Mouse (Mus musculus) forebrain, embryonic 11.5 days (tissue): Measurements from ENCODE around the gene Dab1. TPM values are rescaled to one million over a fixed set of nuclear protein-coding genes. Genes with fewer than 3 reads are reported as not detected.
A peak's percentile ranks its signal among the peaks of the same experiment; 100 is the strongest.

Experiments used
- ATAC-seq: fragments of 200-750 bp; cut with Nextera tagmentation; replicated peaks from 2 replicates; pipeline ENCODE4 v1.8.0; 2017; ENCODE audit warnings: moderate TSS enrichment; ENCODE audit not compliant: low FRiP score
- DNase-seq: peaks from one replicate; pipeline ENCODE4 v3.0.0-alpha.2; 2017; ENCODE audit warnings: low spot score
- H3K27ac ChIP-seq: fragments of 300-500 bp; sonication (generic); 2 replicates; pipeline ENCODE4 v1.5.1; 2014; ENCODE audit warnings: low read depth, low read length
- H3K27me3 ChIP-seq: fragments of 300-500 bp; sonication (generic); 2 replicates; pipeline ENCODE4 v1.6.1; 2014; ENCODE audit warnings: mild to moderate bottlenecking, low read length, mixed read lengths; ENCODE audit not compliant: control insufficient read depth, insufficient read depth
- H3K36me3 ChIP-seq: fragments of 300-500 bp; sonication (generic); 2 replicates; pipeline ENCODE4 v1.6.1; 2014; ENCODE audit warnings: mild to moderate bottlenecking, low read length, moderate library complexity, mixed read lengths; ENCODE audit not compliant: control insufficient read depth, insufficient read depth
- H3K4me1 ChIP-seq: fragments of 300-500 bp; sonication (generic); replicated peaks from 2 replicates; pipeline ENCODE4 v1.6.1; 2014; ENCODE audit warnings: low read length, mixed read lengths; ENCODE audit not compliant: control insufficient read depth, insufficient read depth
- H3K4me2 ChIP-seq: fragments of 300-500 bp; sonication (generic); 2 replicates; pipeline ENCODE4 v1.6.1; 2014; ENCODE audit warnings: low read depth, mild to moderate bottlenecking, low read length, moderate library complexity, mixed read lengths; ENCODE audit not compliant: severe bottlenecking
- H3K4me3 ChIP-seq: fragments of 300-500 bp; sonication (generic); 2 replicates; pipeline ENCODE4 v1.5.1; 2014; ENCODE audit warnings: low read depth, low read length
- H3K9ac ChIP-seq: fragments of 300-500 bp; sonication (generic); 2 replicates; pipeline ENCODE4 v1.6.1; 2014; ENCODE audit warnings: low read length
- H3K9me3 ChIP-seq: fragments of 300-500 bp; sonication (generic); 2 replicates; pipeline ENCODE4 v1.6.1; 2016; ENCODE audit warnings: low read length, mixed read lengths; ENCODE audit not compliant: control insufficient read depth
- WGBS: fragments of 180-500 bp; shearing (Covaris S2); extraction: QIAGEN DNeasy Blood & Tissue Kit; methylation state at CpG from one replicate; pipeline ENCODE4 v1.1.7; 2014; 5-methylcytosine and 5-hydroxymethylcytosine counted together
- polyA plus RNA-seq: library from polyadenylated mRNA; unstranded; fragments of >200 nt; fragmentation: Nextera tagmentation; extraction: Ambion mirVana; gene quantifications from 2 replicates; pipeline ENCODE4 v1.2.1, GENCODE M21; 2014

The Dab1 gene
- polyA plus RNA-seq, 1 experiment from 2014 or later = 51.6 TPM

DNA sequence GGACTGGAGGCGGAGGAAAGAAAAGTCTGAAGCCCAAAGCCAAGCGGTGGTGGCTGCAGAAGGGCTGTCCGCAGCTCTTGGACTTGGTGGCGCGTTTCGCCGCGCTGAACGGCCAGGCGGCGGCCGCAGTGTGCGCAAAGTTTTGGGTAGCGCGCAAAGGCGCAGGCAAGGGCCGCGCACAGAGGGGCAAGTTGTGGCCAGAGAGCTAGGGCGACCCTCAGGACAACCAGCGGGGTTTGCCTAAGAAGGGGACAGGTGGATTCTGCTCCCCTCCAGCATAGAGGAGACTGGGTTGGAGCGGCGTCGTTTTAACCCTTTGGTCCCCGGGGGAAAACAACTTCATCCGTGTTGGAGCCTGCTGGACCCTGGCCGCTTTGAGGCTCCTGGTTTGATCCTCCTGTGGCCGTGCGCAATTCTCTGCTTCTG lies 800 bp downstream of the Dab1 start:
- DNase-seq (peak; percentile 73), ATAC-seq (peak; percentile 36; the same call in 1 of the 2 replicates)
- peaks cover 38% of the 10 kb centered on the region for H3K27me3 ChIP-seq
- under 1% methylated on average over 28 of the region's 28 CpGs for WGBS
- peak overlapping the region; percentile 20; the same call in 1 of the 2 replicates for H3K9ac ChIP-seq
- H3K27ac ChIP-seq = no peak overlapping the region
- no peaks in the 10 kb centered on the region for H3K36me3 ChIP-seq
- H3K4me3 ChIP-seq = peak overlapping the region; percentile 29
- H3K9me3 ChIP-seq = no peaks in the 10 kb centered on the region
- H3K4me2 ChIP-seq = peak overlapping the region; percentile 60
- H3K4me1 ChIP-seq = peaks cover 4% of the 10 kb centered on the region; the same call in 1 of the 2 replicates

DNA sequence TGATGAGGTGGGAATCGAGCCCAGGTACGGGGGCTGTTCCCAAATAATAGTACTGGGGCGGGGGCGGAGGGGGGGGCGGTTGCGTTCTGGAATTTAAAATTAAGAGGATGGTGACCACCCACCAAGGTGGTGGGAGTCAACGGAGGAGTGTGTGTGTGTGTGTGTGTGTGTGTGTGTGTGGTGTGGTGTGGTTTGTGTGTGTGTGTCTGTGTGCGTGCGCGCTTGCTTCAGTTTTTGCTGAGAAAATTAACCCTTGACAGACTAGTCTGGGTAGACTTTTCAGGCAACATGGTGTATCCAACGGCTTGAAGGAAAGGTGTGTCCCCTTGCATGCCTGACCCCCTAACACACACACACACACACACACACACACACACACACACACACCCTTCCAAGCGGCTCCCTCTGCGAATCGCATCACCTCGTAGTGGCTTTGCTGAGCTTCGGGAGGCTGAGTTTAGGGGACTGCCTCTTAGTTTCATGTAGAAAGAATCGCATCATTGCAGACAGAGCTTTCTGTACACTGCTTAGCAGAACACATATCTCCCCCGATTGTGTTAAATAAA lies 1.5 kb downstream of the Dab1 start:
- H3K9ac ChIP-seq = no peak overlapping the region
- H3K27me3 ChIP-seq = peaks cover 38% of the 10 kb centered on the region
- 10% methylated on average over 18 of the region's 18 CpGs for WGBS

DNA sequence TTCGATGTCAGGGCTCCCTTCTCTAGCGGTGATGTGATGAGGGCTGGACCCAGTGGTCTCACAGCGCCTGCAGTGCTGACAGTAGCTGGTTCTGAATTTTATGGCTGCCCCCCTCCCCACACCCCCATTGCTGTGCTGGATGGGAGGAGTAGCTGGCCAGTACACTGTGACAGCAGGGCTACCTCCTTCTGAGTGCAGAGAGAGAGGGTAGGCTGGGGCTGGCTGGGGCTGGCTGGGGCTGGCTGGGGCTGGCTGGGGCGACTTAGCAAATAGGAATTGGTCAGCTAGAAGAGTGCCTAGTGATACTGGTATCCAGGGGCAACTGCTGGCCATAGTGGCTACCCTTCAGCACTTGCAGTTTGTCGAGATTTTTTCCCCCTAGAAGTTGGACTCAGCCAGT lies 2.4 kb downstream of the Dab1 start:
- no peak overlapping the region for H3K4me3 ChIP-seq
- H3K4me1 ChIP-seq = peaks cover 4% of the 10 kb centered on the region; the same call in 1 of the 2 replicates

More for the DNA sequence above, 1.5 kb downstream of the Dab1 start:
- H3K4me1 ChIP-seq = peaks cover 4% of the 10 kb centered on the region; the same call in 1 of the 2 replicates
- peak overlapping the region; percentile 60 for H3K4me2 ChIP-seq
- H3K36me3 ChIP-seq = no peaks in the 10 kb centered on the region
- peak overlapping the region; percentile 29; the same call in 1 of the 2 replicates for H3K4me3 ChIP-seq
- no peaks in the 10 kb centered on the region for H3K9me3 ChIP-seq
- H3K27ac ChIP-seq = no peak overlapping the region
- ATAC-seq (no peak), DNase-seq (no peak)

DNA sequence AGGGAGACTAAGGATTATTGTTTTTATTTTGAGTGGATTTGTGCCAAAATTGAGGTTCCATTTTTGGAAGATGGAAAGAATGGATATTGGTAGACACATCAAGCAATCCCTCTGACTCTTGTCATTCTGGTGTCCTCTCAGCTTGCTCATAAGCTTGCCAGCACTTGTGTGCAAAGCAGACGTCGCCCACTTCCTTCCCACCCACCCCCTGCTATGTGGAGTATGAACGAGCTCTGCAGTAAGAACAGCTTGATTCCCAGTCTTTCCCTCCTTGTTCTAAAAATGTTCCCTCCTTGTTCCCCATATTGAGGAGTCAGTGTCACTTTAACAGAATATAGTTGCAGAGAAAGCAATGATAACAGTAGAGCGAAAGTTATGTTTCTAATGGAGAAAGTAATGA lies 11.0 kb downstream of the Dab1 start:
- Histone ChIP-seq H3K27me3 (no peaks in the 10 kb centered on the region), H3K4me2 (no peak overlapping the region), H3K27ac (no peak overlapping the region), H3K4me3 (no peak overlapping the region), H3K9ac (no peak overlapping the region), H3K4me1 (no peaks in the 10 kb centered on the region), H3K36me3 (no peaks in the 10 kb centered on the region), H3K9me3 (no peaks in the 10 kb centered on the region)
- WGBS = 85% methylated on average over 4 of the region's 4 CpGs
- DNase-seq (no peak), ATAC-seq (no peak)

More for the DNA sequence above, 2.4 kb downstream of the Dab1 start:
- Histone ChIP-seq H3K4me2 (peak overlapping the region; percentile 60; the same call in 1 of the 2 replicates), H3K9me3 (no peaks in the 10 kb centered on the region), H3K36me3 (no peaks in the 10 kb centered on the region), H3K9ac (no peak overlapping the region), H3K27me3 (peaks cover 38% of the 10 kb centered on the region), H3K27ac (no peak overlapping the region)
- DNase-seq = no peak
- no peak for ATAC-seq
- 24% methylated on average over 5 of the region's 5 CpGs for WGBS

DNA sequence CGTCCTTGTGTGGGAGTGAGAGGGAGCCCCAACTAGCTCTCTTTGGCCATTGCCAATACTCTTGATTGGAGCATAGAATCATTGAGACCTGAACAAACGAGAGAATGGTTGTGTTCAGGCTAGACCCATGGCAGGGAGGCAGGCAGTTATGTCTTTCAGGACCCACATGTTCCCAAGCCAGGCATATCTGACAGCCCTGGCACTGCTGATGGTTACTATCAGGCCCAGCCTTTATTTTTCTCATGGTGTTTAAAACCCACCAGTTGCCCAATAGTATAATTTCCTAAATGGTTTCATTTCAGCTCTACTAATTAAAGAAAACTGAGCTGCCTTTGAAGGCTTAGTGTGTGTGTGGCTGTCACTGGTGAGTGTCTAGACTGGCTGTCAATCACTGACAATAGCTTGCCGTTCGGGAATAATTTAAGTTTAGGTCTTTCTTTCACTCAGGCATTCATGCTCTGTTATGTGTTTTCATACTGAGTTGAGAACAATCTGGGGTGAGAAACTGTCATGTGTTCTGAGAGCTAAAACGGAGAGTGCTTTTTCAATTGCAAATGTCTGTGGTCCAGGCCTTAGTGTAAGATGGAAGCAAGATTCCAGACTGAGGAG lies 17.1 kb downstream of the Dab1 start:
- DNase-seq (no peak), ATAC-seq (peak; percentile 46)
- Histone ChIP-seq H3K4me3 (no peak overlapping the region), H3K9me3 (no peaks in the 10 kb centered on the region), H3K4me2 (no peak overlapping the region), H3K27ac (no peak overlapping the region), H3K36me3 (no peaks in the 10 kb centered on the region), H3K4me1 (peaks cover 3% of the 10 kb centered on the region; the same call in 1 of the 2 replicates), H3K9ac (no peak overlapping the region), H3K27me3 (no peaks in the 10 kb centered on the region)
- WGBS = 30% methylated on average over 5 of the region's 5 CpGs

DNA sequence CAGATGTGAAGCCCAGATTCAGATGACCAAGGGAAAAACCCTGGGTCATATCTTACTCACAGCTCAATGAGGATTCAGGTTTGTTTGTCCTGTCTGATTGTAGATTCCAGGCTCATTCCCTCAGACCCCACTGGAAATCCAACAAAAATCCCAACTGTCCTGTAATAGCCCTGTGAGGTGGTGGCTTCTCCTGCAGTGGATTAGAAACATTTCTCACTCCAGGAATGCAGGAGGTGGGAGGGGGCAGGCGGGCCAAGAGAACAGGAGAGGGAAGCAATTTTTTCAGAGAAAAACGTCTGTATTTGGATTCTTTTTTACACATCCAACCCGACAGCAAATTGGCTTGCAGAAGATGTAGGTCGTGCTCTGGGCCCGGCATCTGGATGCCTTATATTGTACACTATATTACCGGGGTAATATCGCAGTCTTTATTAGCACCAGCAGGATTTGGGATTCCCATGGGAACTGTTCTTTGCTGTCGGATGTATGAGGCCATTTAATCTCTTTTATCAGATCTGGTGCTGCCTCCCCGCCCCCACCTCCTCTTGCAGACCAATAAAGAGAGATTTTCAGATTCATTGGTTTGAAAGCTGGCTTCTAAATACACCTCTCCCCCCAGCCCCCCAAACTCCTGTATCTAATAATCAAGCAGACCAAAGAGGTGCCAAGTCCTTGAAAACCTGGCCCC lies 29.2 kb downstream of the Dab1 start:
- WGBS = 35% methylated on average over 9 of the region's 9 CpGs
- Histone ChIP-seq H3K4me1 (0 out of 2 replicates have a peak, but pooled peaks cover 3% of the 10 kb centered on the region), H3K9ac (no peak overlapping the region), H3K9me3 (no peaks in the 10 kb centered on the region), H3K27me3 (no peaks in the 10 kb centered on the region), H3K4me3 (no peak overlapping the region), H3K27ac (no peak overlapping the region), H3K36me3 (no peaks in the 10 kb centered on the region), H3K4me2 (no peak overlapping the region)
- ATAC-seq = peak; percentile 63; the same call in 1 of the 2 replicates
- DNase-seq = no peak

DNA sequence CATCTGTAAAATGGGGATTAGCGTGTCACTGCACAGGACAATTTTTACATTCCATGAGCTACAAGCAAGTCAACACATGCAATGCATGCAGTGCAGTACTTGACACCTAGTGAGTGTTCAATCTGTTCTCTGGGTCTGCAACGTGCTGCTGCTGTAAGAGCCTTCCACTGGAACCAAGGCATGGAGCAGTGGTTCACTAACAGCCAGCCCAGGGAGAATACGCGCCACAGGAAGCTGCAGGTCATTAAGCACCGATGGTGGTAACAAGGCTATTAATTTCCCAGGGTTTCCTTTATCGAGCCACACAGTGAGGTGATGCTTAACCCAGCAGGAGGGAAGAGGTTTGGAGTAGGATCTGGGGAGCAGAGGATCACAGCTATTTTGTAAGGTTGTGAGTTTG lies 36.6 kb downstream of the Dab1 start:
- no peak overlapping the region for H3K9ac ChIP-seq
- H3K4me1 ChIP-seq = no peaks in the 10 kb centered on the region
- H3K4me2 ChIP-seq = no peak overlapping the region
- no peak for ATAC-seq
- no peaks in the 10 kb centered on the region for H3K36me3 ChIP-seq
- H3K27ac ChIP-seq = no peak overlapping the region
- no peaks in the 10 kb centered on the region for H3K9me3 ChIP-seq
- DNase-seq = no peak
- H3K4me3 ChIP-seq = no peak overlapping the region
- H3K27me3 ChIP-seq = no peaks in the 10 kb centered on the region
- 40% methylated on average over 6 of the region's 6 CpGs for WGBS

DNA sequence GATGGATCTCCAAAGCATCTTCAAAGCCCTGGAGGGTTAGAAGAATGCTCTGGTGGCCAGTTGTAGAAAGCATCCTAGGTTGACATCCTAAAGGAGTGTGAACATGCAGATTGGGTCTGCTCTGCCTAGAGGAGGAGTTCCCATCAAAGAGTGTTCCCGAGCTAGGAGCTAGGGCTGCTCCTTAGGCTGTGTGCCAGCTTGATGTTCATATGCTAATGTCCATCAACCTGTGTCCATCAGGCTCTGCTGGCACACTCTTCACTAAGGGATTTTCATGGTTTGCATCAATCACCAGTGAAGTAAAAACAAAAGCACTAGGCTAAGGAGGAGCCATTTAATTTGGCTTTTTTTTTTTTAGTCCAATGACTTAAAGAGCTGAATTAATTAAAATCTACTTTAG lies 42.2 kb downstream of the Dab1 start:
- Histone ChIP-seq H3K9me3 (no peaks in the 10 kb centered on the region), H3K4me2 (no peak overlapping the region), H3K4me1 (no peaks in the 10 kb centered on the region), H3K27me3 (no peaks in the 10 kb centered on the region), H3K9ac (no peak overlapping the region), H3K27ac (no peak overlapping the region), H3K36me3 (no peaks in the 10 kb centered on the region), H3K4me3 (no peak overlapping the region)
- ATAC-seq = no peak
- WGBS = 57% methylated on average over 1 of the region's 1 CpGs
- DNase-seq = no peak
